Mouse (Mus musculus): Measurements from ENCODE around the gene Dimt1. TPM values are rescaled to one million over a fixed set of nuclear protein-coding genes. Genes with fewer than 3 reads are reported as not detected.
A peak's percentile ranks its signal among the peaks of the same experiment; 100 is the strongest.
"Not testable (repeated sequence)": the region's sequence is repeated elsewhere in the genome, so short reads cannot be mapped to it uniquely, and the experiment has no call there.

Gene Dimt1
- polyA plus RNA-seq (2012; ENCODE audit: insufficient read depth, insufficient read length, low replicate concordance, missing spikeins), result not detected in 2 replicates

- Histone ChIP-seq H3K27ac (ENCODE audit: insufficient read depth, low read depth, low read length) (peak within 1 kb of the TSS; percentile 58; the same call in 1 of the 2 replicates), H3K4me1 (ENCODE audit: control insufficient read depth, insufficient read depth, low read length) (no peaks in the 10 kb centered on the region), H3K4me3 (ENCODE audit: insufficient read depth, low read depth, low read length) (peak within 1 kb of the TSS; percentile 71)
- no peak for TF ChIP-seq CTCF (IDR thresholded peaks at IDR 0.05; ENCODE audit: insufficient read depth, low read depth, low read length)
- TF ChIP-seq POLR2A (IDR thresholded peaks at IDR 0.05; ENCODE audit: insufficient read depth, low read depth, low read length), result no peak
- under 1% methylated on average over 68 of the region's 68 CpGs for WGBS
These were observed at the start of gene Dimt1 for GRCm38 (mm10) chr13:106946594-106947540. Gene Dimt1, plus strand, starts transcription at chr13:106947127.

GRCm38 (mm10) chr13:106904637-106905036, 42.3 kb upstream of the Dimt1 start:
- no peak overlapping the region for H3K27ac ChIP-seq (ENCODE audit: insufficient read depth, low read depth, low read length)
- TF ChIP-seq POLR2A (IDR thresholded peaks at IDR 0.05; ENCODE audit: insufficient read depth, low read depth, low read length) (no peak), CTCF (IDR thresholded peaks at IDR 0.05; ENCODE audit: insufficient read depth, low read depth, low read length) (no peak)
- H3K4me3 ChIP-seq (ENCODE audit: insufficient read depth, low read depth, low read length), result no peak overlapping the region
- H3K4me1 ChIP-seq (ENCODE audit: control insufficient read depth, insufficient read depth, low read length), result no peaks in the 10 kb centered on the region
- 86% methylated on average over 3 of the region's 3 CpGs for WGBS

- not testable (repeated sequence) for H3K4me3 ChIP-seq (ENCODE audit: insufficient read depth, low read depth, low read length); H3K27ac ChIP-seq (ENCODE audit: insufficient read depth, low read depth, low read length); H3K4me1 ChIP-seq (ENCODE audit: control insufficient read depth, insufficient read depth, low read length)
- whole genome bisulfite sequencing, result 89% methylated on average over 6 of the region's 6 CpGs
These were observed 41.8 kb upstream of the Dimt1 start for GRCm38 (mm10) chr13:106905154-106905553.

- WGBS, result 97% methylated on average over 4 of the region's 4 CpGs
- no peak for TF ChIP-seq POLR2A (IDR thresholded peaks at IDR 0.05; ENCODE audit: insufficient read depth, low read depth, low read length)
- TF ChIP-seq CTCF (IDR thresholded peaks at IDR 0.05; ENCODE audit: insufficient read depth, low read depth, low read length), result no peak
- Histone ChIP-seq H3K4me1 (ENCODE audit: control insufficient read depth, insufficient read depth, low read length) (no peaks in the 10 kb centered on the region), H3K27ac (ENCODE audit: insufficient read depth, low read depth, low read length) (no peak overlapping the region), H3K4me3 (ENCODE audit: insufficient read depth, low read depth, low read length) (no peak overlapping the region)
These were observed 39.7 kb upstream of the Dimt1 start for GRCm38 (mm10) chr13:106907273-106907672.

GRCm38 (mm10) chr13:106910096-106910495, 36.8 kb upstream of the Dimt1 start:
- TF ChIP-seq CTCF (IDR thresholded peaks at IDR 0.05; ENCODE audit: insufficient read depth, low read depth, low read length), result no peak
- no peaks in the 10 kb centered on the region for H3K4me1 ChIP-seq (ENCODE audit: control insufficient read depth, insufficient read depth, low read length)
- H3K4me3 ChIP-seq (ENCODE audit: insufficient read depth, low read depth, low read length), result no peak overlapping the region
- 97% methylated on average over 10 of the region's 10 CpGs for WGBS
- no peak overlapping the region for H3K27ac ChIP-seq (ENCODE audit: insufficient read depth, low read depth, low read length)

- TF ChIP-seq CTCF (IDR thresholded peaks at IDR 0.05; ENCODE audit: insufficient read depth, low read depth, low read length) (no peak), POLR2A (IDR thresholded peaks at IDR 0.05; ENCODE audit: insufficient read depth, low read depth, low read length) (no peak)
- 93% methylated on average over 3 of the region's 3 CpGs for WGBS
- Histone ChIP-seq H3K27ac (ENCODE audit: insufficient read depth, low read depth, low read length) (no peak overlapping the region), H3K4me1 (ENCODE audit: control insufficient read depth, insufficient read depth, low read length) (no peaks in the 10 kb centered on the region), H3K4me3 (ENCODE audit: insufficient read depth, low read depth, low read length) (no peak overlapping the region)
These were observed 33.7 kb upstream of the Dimt1 start for GRCm38 (mm10) chr13:106913125-106913736.

- no peaks in the 10 kb centered on the region for H3K4me1 ChIP-seq (ENCODE audit: control insufficient read depth, insufficient read depth, low read length)
- 50% methylated on average over 7 of the region's 7 CpGs for WGBS
- no peak for TF ChIP-seq POLR2A (IDR thresholded peaks at IDR 0.05; ENCODE audit: insufficient read depth, low read depth, low read length)
- no peak for TF ChIP-seq CTCF (IDR thresholded peaks at IDR 0.05; ENCODE audit: insufficient read depth, low read depth, low read length)
- no peak overlapping the region for H3K27ac ChIP-seq (ENCODE audit: insufficient read depth, low read depth, low read length)
- H3K4me3 ChIP-seq (ENCODE audit: insufficient read depth, low read depth, low read length), result no peak overlapping the region
These were observed 28.4 kb upstream of the Dimt1 start for GRCm38 (mm10) chr13:106918322-106919050.

- H3K4me3 ChIP-seq (ENCODE audit: insufficient read depth, low read depth, low read length); H3K27ac ChIP-seq (ENCODE audit: insufficient read depth, low read depth, low read length); H3K4me1 ChIP-seq (ENCODE audit: control insufficient read depth, insufficient read depth, low read length): not testable (repeated sequence)
- WGBS, result 94% methylated on average over 3 of the region's 3 CpGs
These were observed 21.0 kb upstream of the Dimt1 start for GRCm38 (mm10) chr13:106925921-106926320.

- Histone ChIP-seq H3K27ac (ENCODE audit: insufficient read depth, low read depth, low read length) (no peak overlapping the region), H3K4me3 (ENCODE audit: insufficient read depth, low read depth, low read length) (no peak overlapping the region), H3K4me1 (ENCODE audit: control insufficient read depth, insufficient read depth, low read length) (no peaks in the 10 kb centered on the region)
- WGBS, result 73% methylated on average over 4 of the region's 4 CpGs
- TF ChIP-seq CTCF (IDR thresholded peaks at IDR 0.05; ENCODE audit: insufficient read depth, low read depth, low read length), result no peak
- no peak for TF ChIP-seq POLR2A (IDR thresholded peaks at IDR 0.05; ENCODE audit: insufficient read depth, low read depth, low read length)
These were observed 18.6 kb upstream of the Dimt1 start for GRCm38 (mm10) chr13:106928296-106928695.

Measured in olfactory bulb, adult 2 months (tissue).